Mouse (Mus musculus): ENCODE data around the gene Olfr273. TPM values are rescaled to one million over a fixed set of nuclear protein-coding genes. Genes with fewer than 3 reads are reported as not detected.
"Not testable (repeated sequence)": the region's sequence is repeated elsewhere in the genome, so short reads cannot be mapped to it uniquely, and the experiment has no call there.

The Olfr273 gene
- not detected in 2 replicates for total RNA-seq (2014; rRNA removed; ENCODE audit: low replicate concordance)
- polyA plus RNA-seq (2015; fragmentation: Nextera tagmentation; extraction: Ambion mirVana), result not detected in 2 replicates

GRCm38 (mm10) chr4:52859136-52859535 is at the start of gene Olfr273:
Olfr273 (minus strand) TSS chr4:52859236.
- DNase-seq (ENCODE audit: low spot score) (no peak), ATAC-seq (ENCODE audit: insufficient read depth, low read depth) (no peak)
- Histone ChIP-seq H3K4me1 (ENCODE audit: control insufficient read depth, insufficient read depth) (no peaks in the 10 kb centered on the region), H3K4me3 (ENCODE audit: low read depth, low read length) (no peak within 1 kb of the TSS), H3K4me2 (ENCODE audit: low read depth, low read length) (no peak within 1 kb of the TSS), H3K9me3 (replicated peaks; ENCODE audit: control insufficient read depth, low read length) (no peaks in the 10 kb centered on the region), H3K36me3 (replicated peaks; ENCODE audit: control insufficient read depth, insufficient read depth, low read length) (no peaks in the 10 kb centered on the region), H3K9ac (replicated peaks; ENCODE audit: low read depth, low read length) (no peak within 1 kb of the TSS), H3K27me3 (ENCODE audit: control insufficient read depth, insufficient read depth, low read length) (no peaks in the 10 kb centered on the region), H3K27ac (ENCODE audit: low read depth) (no peak within 1 kb of the TSS)
- 75% methylated on average over 1 of the region's 1 CpGs for WGBS
- TF ChIP-seq CTCF (IDR thresholded peaks at IDR 0.05; ENCODE audit: low read depth) (no peak), EP300 (IDR thresholded peaks at IDR 0.05; ENCODE audit: low read depth) (no peak)

- no peak for ATAC-seq (ENCODE audit: insufficient read depth, low read depth)
- no peak for DNase-seq (ENCODE audit: low spot score)
- WGBS, result 84% methylated on average over 9 of the region's 9 CpGs
- H3K36me3 ChIP-seq (replicated peaks; ENCODE audit: control insufficient read depth, insufficient read depth, low read length), result no peaks in the 10 kb centered on the region
- H3K27me3 ChIP-seq (ENCODE audit: control insufficient read depth, insufficient read depth, low read length), result no peaks in the 10 kb centered on the region
- no peak overlapping the region for H3K27ac ChIP-seq (ENCODE audit: low read depth)
- TF ChIP-seq CTCF (IDR thresholded peaks at IDR 0.05; ENCODE audit: low read depth) (no peak), EP300 (IDR thresholded peaks at IDR 0.05; ENCODE audit: low read depth) (no peak)
- H3K9ac ChIP-seq (replicated peaks; ENCODE audit: low read depth, low read length), result no peak overlapping the region
- no peak overlapping the region for H3K4me3 ChIP-seq (ENCODE audit: low read depth, low read length)
- H3K9me3 ChIP-seq (replicated peaks; ENCODE audit: control insufficient read depth, low read length), result no peaks in the 10 kb centered on the region
- no peak overlapping the region for H3K4me2 ChIP-seq (ENCODE audit: low read depth, low read length)
- H3K4me1 ChIP-seq (ENCODE audit: control insufficient read depth, insufficient read depth), result no peaks in the 10 kb centered on the region
These were observed 5.1 kb upstream of the Olfr273 start for GRCm38 (mm10) chr4:52864156-52864555.

- ATAC-seq (ENCODE audit: insufficient read depth, low read depth), result no peak
These were observed 9.4 kb downstream of the Olfr273 start for GRCm38 (mm10) chr4:52849672-52850071.

GRCm38 (mm10) chr4:52849039-52849635 is 9.9 kb downstream of the Olfr273 start:
- no peak overlapping the region for H3K27ac ChIP-seq (ENCODE audit: low read depth)
- no peak for DNase-seq (ENCODE audit: low spot score)
- WGBS, result 46% methylated on average over 4 of the region's 4 CpGs
- H3K27me3 ChIP-seq (ENCODE audit: control insufficient read depth, insufficient read depth, low read length), result no peaks in the 10 kb centered on the region
- TF ChIP-seq CTCF (IDR thresholded peaks at IDR 0.05; ENCODE audit: low read depth), result no peak
- TF ChIP-seq EP300 (IDR thresholded peaks at IDR 0.05; ENCODE audit: low read depth), result no peak
- ATAC-seq (ENCODE audit: insufficient read depth, low read depth), result no peak
- H3K4me1 ChIP-seq (ENCODE audit: control insufficient read depth, insufficient read depth), result no peaks in the 10 kb centered on the region
- no peak overlapping the region for H3K4me3 ChIP-seq (ENCODE audit: low read depth, low read length)
- H3K4me2 ChIP-seq (ENCODE audit: low read depth, low read length), result no peak overlapping the region
- no peaks in the 10 kb centered on the region for H3K9me3 ChIP-seq (replicated peaks; ENCODE audit: control insufficient read depth, low read length)
- H3K9ac ChIP-seq (replicated peaks; ENCODE audit: low read depth, low read length), result no peak overlapping the region
- H3K36me3 ChIP-seq (replicated peaks; ENCODE audit: control insufficient read depth, insufficient read depth, low read length), result no peaks in the 10 kb centered on the region

More at GRCm38 (mm10) chr4:52849672-52850071, 9.4 kb downstream of the Olfr273 start:
- Histone ChIP-seq H3K4me2 (ENCODE audit: low read depth, low read length) (no peak overlapping the region), H3K36me3 (replicated peaks; ENCODE audit: control insufficient read depth, insufficient read depth, low read length) (no peaks in the 10 kb centered on the region), H3K4me1 (ENCODE audit: control insufficient read depth, insufficient read depth) (no peaks in the 10 kb centered on the region), H3K9ac (replicated peaks; ENCODE audit: low read depth, low read length) (no peak overlapping the region), H3K27me3 (ENCODE audit: control insufficient read depth, insufficient read depth, low read length) (no peaks in the 10 kb centered on the region), H3K9me3 (replicated peaks; ENCODE audit: control insufficient read depth, low read length) (no peaks in the 10 kb centered on the region), H3K4me3 (ENCODE audit: low read depth, low read length) (no peak overlapping the region), H3K27ac (ENCODE audit: low read depth) (no peak overlapping the region)
- DNase-seq (ENCODE audit: low spot score), result no peak
- 82% methylated on average over 5 of the region's 5 CpGs for WGBS
- TF ChIP-seq CTCF (IDR thresholded peaks at IDR 0.05; ENCODE audit: low read depth) (no peak), EP300 (IDR thresholded peaks at IDR 0.05; ENCODE audit: low read depth) (no peak)

DNA sequence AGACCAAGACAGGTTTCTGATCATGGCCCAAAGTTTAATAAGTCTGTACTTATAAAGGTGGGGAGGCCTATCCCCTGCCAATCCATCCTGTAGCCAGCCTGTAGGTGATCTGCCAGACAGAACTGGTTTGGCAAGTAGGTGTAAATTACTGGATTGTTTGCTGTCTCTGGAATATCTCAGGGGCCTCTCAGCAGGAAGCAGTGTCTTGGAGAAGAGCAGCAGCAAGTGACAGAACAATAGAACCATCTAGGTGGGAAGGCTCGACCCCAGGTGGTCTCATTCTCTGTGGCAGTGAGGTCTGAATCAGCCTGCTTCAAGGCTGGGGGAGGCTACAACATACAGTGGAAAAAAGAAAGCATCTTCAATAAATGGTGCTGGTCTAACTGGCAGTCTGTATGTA is 13.6 kb downstream of the Olfr273 start:
- not testable (repeated sequence) for H3K4me2 ChIP-seq (ENCODE audit: low read depth, low read length); H3K4me1 ChIP-seq (ENCODE audit: control insufficient read depth, insufficient read depth); H3K36me3 ChIP-seq (replicated peaks; ENCODE audit: control insufficient read depth, insufficient read depth, low read length); H3K9ac ChIP-seq (replicated peaks; ENCODE audit: low read depth, low read length); DNase-seq (ENCODE audit: low spot score); H3K9me3 ChIP-seq (replicated peaks; ENCODE audit: control insufficient read depth, low read length); ATAC-seq (ENCODE audit: insufficient read depth, low read depth); H3K4me3 ChIP-seq (ENCODE audit: low read depth, low read length); H3K27me3 ChIP-seq (ENCODE audit: control insufficient read depth, insufficient read depth, low read length); H3K27ac ChIP-seq (ENCODE audit: low read depth)
- whole genome bisulfite sequencing, result 21% methylated on average over 1 of the region's 1 CpGs

DNA sequence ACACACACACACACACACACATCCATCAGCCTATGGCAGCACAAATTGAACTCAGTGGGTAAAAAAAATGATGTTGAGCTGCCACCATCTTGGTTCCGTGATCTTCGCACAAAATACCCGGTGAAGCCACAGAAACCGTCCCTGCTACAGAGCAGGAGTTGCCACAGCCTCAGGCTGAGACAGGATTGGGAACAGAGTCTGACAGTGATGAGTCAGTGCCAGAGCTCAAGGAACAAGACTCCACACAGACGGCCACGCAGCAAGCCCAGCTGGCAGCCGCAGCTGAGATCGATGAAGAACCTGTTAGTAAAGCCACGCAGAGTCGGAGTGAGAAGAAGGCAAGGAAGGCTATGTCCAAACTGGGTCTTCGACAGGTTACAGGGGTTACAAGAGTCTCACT is 37.7 kb downstream of the Olfr273 start:
- DNase-seq (ENCODE audit: low spot score), result no peak
- Histone ChIP-seq H3K9me3 (replicated peaks; ENCODE audit: control insufficient read depth, low read length) (no peaks in the 10 kb centered on the region), H3K27ac (ENCODE audit: low read depth) (no peak overlapping the region), H3K4me3 (ENCODE audit: low read depth, low read length) (no peak overlapping the region), H3K4me2 (ENCODE audit: low read depth, low read length) (no peak overlapping the region), H3K27me3 (ENCODE audit: control insufficient read depth, insufficient read depth, low read length) (no peaks in the 10 kb centered on the region), H3K36me3 (replicated peaks; ENCODE audit: control insufficient read depth, insufficient read depth, low read length) (no peaks in the 10 kb centered on the region), H3K4me1 (ENCODE audit: control insufficient read depth, insufficient read depth) (no peaks in the 10 kb centered on the region), H3K9ac (replicated peaks; ENCODE audit: low read depth, low read length) (no peak overlapping the region)
- ATAC-seq (ENCODE audit: insufficient read depth, low read depth), result no peak
- WGBS, result 93% methylated on average over 11 of the region's 11 CpGs
- TF ChIP-seq CTCF (IDR thresholded peaks at IDR 0.05; ENCODE audit: low read depth) (no peak), EP300 (IDR thresholded peaks at IDR 0.05; ENCODE audit: low read depth) (no peak)
